Mouse (Mus musculus): ENCODE data around the gene Esr2. TPM values are rescaled to one million over a fixed set of nuclear protein-coding genes. Genes with fewer than 3 reads are reported as not detected.
"Not testable (repeated sequence)": the region's sequence is repeated elsewhere in the genome, so short reads cannot be mapped to it uniquely, and the experiment has no call there.

Esr2 gene
- polyA plus RNA-seq (2015; fragmentation: Nextera tagmentation; extraction: Ambion mirVana): 0.28 and 0.46 TPM in 2 replicates

- H3K9ac ChIP-seq (ENCODE audit: low read length): peak within 1 kb of the TSS; percentile 59
- no peaks in the 10 kb centered on the region for H3K27me3 ChIP-seq (ENCODE audit: control insufficient read depth, insufficient read depth, low read depth, low read length)
- H3K9me3 ChIP-seq (ENCODE audit: control insufficient read depth, low read length): no peaks in the 10 kb centered on the region
- no peak within 1 kb of the TSS for H3K27ac ChIP-seq (ENCODE audit: low read length)
- H3K4me2 ChIP-seq (ENCODE audit: low read depth, low read length): peak within 1 kb of the TSS; percentile 98
- peaks cover 2% of the 10 kb centered on the region for H3K4me1 ChIP-seq (replicated peaks; ENCODE audit: control insufficient read depth, insufficient read depth, low read length)
- WGBS: under 1% methylated on average over 39 of the region's 39 CpGs
- ATAC-seq (ENCODE audit: low read depth): peak; percentile 83
- no peaks in the 10 kb centered on the region for H3K36me3 ChIP-seq (ENCODE audit: control insufficient read depth, insufficient read depth, low read length)
- H3K4me3 ChIP-seq (ENCODE audit: low read length): peak within 1 kb of the TSS; percentile 57
Measured at GRCm38 (mm10) chr12:76177000-76177863, at the start of gene Esr2. Esr2 (minus strand) TSS chr12:76177259.

DNA sequence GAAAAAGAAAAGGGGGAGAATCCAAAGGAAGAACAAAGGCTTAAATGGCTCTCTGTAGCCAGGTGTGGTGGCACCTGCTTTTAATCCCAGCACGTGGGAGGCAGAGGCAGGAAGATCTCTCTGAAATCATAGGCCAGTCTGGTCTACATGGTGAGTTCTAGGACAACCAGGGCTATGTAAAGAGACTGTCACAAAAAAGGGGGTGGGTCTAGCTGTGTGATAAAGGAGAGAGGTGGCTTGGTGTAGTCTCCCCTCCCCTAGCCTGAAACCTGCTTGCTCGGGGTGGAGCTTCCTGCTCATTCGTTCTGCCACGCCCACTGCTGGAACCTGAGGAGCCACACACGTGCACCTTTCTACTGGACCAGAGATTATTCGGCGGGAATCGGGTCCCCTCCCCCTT, 45.0 kb upstream of the Esr2 start:
- not testable (repeated sequence) for H3K4me1 ChIP-seq (replicated peaks; ENCODE audit: control insufficient read depth, insufficient read depth, low read length); ATAC-seq (ENCODE audit: low read depth); H3K4me2 ChIP-seq (ENCODE audit: low read depth, low read length); H3K9me3 ChIP-seq (ENCODE audit: control insufficient read depth, low read length); H3K27me3 ChIP-seq (ENCODE audit: control insufficient read depth, insufficient read depth, low read depth, low read length); H3K36me3 ChIP-seq (ENCODE audit: control insufficient read depth, insufficient read depth, low read length); H3K27ac ChIP-seq (ENCODE audit: low read length); H3K4me3 ChIP-seq (ENCODE audit: low read length); H3K9ac ChIP-seq (ENCODE audit: low read length)
- 74% methylated on average over 2 of the region's 8 CpGs for WGBS

DNA sequence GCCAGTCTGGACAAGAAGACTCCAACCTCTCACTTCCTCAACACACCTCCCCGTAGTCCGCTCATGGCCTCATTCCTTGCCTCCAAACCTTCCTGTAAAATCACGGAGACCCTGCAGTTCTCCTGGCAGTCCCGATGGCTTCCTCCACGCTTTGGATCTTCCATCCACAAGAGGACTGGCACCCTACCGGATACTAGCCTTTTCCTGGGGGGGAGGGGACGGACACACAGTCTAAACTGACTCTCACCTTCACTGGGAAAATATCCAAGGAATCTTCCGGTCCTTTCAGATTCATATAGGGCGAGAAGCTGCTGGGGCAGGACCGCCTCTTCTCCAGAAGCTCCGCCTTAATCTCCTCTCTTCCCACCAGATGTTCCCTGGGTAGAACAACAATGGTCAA, 39.7 kb upstream of the Esr2 start:
- no peaks in the 10 kb centered on the region for H3K27me3 ChIP-seq (ENCODE audit: control insufficient read depth, insufficient read depth, low read depth, low read length)
- H3K9ac ChIP-seq (ENCODE audit: low read length): no peak overlapping the region
- H3K27ac ChIP-seq (ENCODE audit: low read length): no peak overlapping the region
- no peak overlapping the region for H3K4me3 ChIP-seq (ENCODE audit: low read length)
- H3K4me1 ChIP-seq (replicated peaks; ENCODE audit: control insufficient read depth, insufficient read depth, low read length): no peaks in the 10 kb centered on the region
- WGBS: 60% methylated on average over 11 of the region's 11 CpGs
- H3K9me3 ChIP-seq (ENCODE audit: control insufficient read depth, low read length): no peaks in the 10 kb centered on the region
- peak; percentile 34; the same call in 1 of the 2 replicates for ATAC-seq (ENCODE audit: low read depth)
- 0 out of 2 replicates have a peak overlapping the region, but pooled peaks have one; percentile 4 for H3K4me2 ChIP-seq (ENCODE audit: low read depth, low read length)
- H3K36me3 ChIP-seq (ENCODE audit: control insufficient read depth, insufficient read depth, low read length): no peaks in the 10 kb centered on the region

DNA sequence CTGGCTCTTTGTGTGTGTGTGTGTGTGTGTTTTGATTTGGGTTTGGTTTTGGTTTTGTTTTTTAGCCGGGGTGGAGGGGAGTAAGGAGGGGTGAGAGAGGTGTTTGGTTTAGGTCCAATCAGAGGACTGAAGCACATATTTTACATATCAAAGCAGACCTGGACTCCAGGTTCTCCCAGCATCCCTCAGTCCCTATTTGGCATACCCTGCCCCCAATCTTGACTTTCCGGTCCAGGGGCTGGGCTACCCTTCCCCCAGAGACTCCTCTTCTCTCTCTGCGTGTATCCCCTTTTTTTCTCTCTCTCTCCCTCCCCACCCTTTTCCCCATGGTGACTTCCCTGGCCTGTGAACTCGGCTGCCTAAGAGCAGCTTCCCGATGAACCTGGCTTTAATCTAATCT, 38.1 kb upstream of the Esr2 start:
- no peak overlapping the region for H3K9ac ChIP-seq (ENCODE audit: low read length)
- 21% methylated on average over 5 of the region's 5 CpGs for WGBS
- no peaks in the 10 kb centered on the region for H3K36me3 ChIP-seq (ENCODE audit: control insufficient read depth, insufficient read depth, low read length)
- no peak for ATAC-seq (ENCODE audit: low read depth)
- H3K4me1 ChIP-seq (replicated peaks; ENCODE audit: control insufficient read depth, insufficient read depth, low read length): no peaks in the 10 kb centered on the region
- no peak overlapping the region for H3K4me2 ChIP-seq (ENCODE audit: low read depth, low read length)
- H3K4me3 ChIP-seq (ENCODE audit: low read length): no peak overlapping the region
- H3K27me3 ChIP-seq (ENCODE audit: control insufficient read depth, insufficient read depth, low read depth, low read length): no peaks in the 10 kb centered on the region
- H3K9me3 ChIP-seq (ENCODE audit: control insufficient read depth, low read length): no peaks in the 10 kb centered on the region
- H3K27ac ChIP-seq (ENCODE audit: low read length): no peak overlapping the region

DNA sequence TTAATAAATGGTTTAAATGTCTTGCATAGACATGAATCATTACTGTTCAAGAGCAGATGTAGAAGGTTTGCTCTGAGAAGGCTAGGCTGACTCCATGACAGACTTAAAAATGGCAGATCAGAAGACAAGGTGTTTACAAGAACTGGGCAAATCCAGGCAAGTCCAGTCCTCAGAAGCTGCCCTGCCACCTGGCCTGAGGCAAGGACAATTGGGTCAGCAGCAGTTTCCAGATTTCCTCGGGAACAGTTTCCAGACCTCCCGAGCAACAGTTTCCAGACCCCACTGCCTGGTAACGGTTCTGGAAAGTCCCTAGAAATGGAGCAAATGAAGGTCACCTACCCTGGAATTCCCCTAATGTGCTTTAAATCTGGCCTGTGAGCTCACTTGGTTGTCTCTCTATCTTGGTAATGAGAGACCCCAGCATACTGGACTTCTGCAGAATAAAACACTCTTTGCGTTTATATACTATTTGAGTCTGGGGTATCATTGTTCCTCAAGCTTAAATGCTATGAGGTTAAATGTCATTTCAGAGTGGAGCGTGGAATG, 32.4 kb upstream of the Esr2 start:
- Histone ChIP-seq H3K4me1 (replicated peaks; ENCODE audit: control insufficient read depth, insufficient read depth, low read length) (no peaks in the 10 kb centered on the region), H3K9ac (ENCODE audit: low read length) (no peak overlapping the region), H3K9me3 (ENCODE audit: control insufficient read depth, low read length) (no peaks in the 10 kb centered on the region; the same call in 1 of the 2 replicates), H3K4me3 (ENCODE audit: low read length) (no peak overlapping the region), H3K4me2 (ENCODE audit: low read depth, low read length) (no peak overlapping the region), H3K27ac (ENCODE audit: low read length) (no peak overlapping the region), H3K27me3 (ENCODE audit: control insufficient read depth, insufficient read depth, low read depth, low read length) (no peaks in the 10 kb centered on the region), H3K36me3 (ENCODE audit: control insufficient read depth, insufficient read depth, low read length) (no peaks in the 10 kb centered on the region)
- WGBS: 86% methylated on average over 5 of the region's 5 CpGs
- no peak for ATAC-seq (ENCODE audit: low read depth)

DNA sequence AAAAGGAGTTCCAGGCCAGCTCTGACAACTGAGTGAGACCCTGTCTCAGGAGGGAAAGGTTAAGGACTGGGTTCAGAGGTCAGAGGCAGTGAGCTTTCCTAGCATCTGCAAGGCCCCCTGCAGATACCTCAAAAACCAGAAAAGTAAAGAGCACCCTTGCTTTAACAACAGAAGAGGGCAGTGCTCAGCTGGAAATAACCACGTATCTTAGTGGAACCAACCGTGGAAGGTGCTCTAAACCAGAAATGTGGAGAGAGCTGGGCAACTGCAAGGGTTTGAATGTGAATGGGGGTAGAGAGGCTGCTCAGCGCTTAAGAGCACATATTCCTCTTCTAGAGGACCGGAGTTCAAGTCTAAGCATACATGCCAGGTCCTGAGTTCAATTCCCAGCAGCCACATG, 23.3 kb upstream of the Esr2 start:
- H3K4me3 ChIP-seq (ENCODE audit: low read length): no peak overlapping the region
- H3K36me3 ChIP-seq (ENCODE audit: control insufficient read depth, insufficient read depth, low read length): no peaks in the 10 kb centered on the region
- H3K9ac ChIP-seq (ENCODE audit: low read length): no peak overlapping the region
- whole genome bisulfite sequencing: 67% methylated on average over 4 of the region's 4 CpGs
- H3K9me3 ChIP-seq (ENCODE audit: control insufficient read depth, low read length): no peaks in the 10 kb centered on the region
- H3K4me1 ChIP-seq (replicated peaks; ENCODE audit: control insufficient read depth, insufficient read depth, low read length): peaks cover 6% of the 10 kb centered on the region
- no peak overlapping the region for H3K27ac ChIP-seq (ENCODE audit: low read length)
- no peak overlapping the region for H3K4me2 ChIP-seq (ENCODE audit: low read depth, low read length)
- H3K27me3 ChIP-seq (ENCODE audit: control insufficient read depth, insufficient read depth, low read depth, low read length): no peaks in the 10 kb centered on the region
- no peak for ATAC-seq (ENCODE audit: low read depth)

DNA sequence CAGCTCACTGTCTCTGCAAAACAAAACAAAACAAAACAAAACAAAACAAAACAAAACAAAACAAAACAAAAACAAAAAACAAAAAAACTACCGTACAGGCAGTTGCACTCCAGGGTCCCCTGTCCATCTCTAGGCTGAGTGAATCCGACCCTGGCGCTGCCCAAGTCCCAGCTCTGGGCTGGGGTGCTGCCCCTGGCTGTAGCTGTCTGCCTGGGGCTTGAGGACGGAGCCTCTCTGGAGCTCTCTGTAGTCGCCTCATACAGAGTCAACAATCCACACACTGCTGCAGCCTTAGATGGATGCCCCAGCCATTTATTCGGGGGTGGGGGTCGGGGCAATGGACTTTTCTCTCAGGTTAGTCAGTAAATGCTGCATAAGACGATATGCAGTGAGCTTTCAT, 20.0 kb upstream of the Esr2 start:
- WGBS: 46% methylated on average over 8 of the region's 8 CpGs
- Histone ChIP-seq H3K9ac (ENCODE audit: low read length) (peak overlapping the region; percentile 56; the same call in 1 of the 2 replicates), H3K27me3 (ENCODE audit: control insufficient read depth, insufficient read depth, low read depth, low read length) (no peaks in the 10 kb centered on the region), H3K9me3 (ENCODE audit: control insufficient read depth, low read length) (no peaks in the 10 kb centered on the region), H3K4me2 (ENCODE audit: low read depth, low read length) (peak overlapping the region; percentile 97), H3K4me1 (replicated peaks; ENCODE audit: control insufficient read depth, insufficient read depth, low read length) (peaks cover 6% of the 10 kb centered on the region), H3K36me3 (ENCODE audit: control insufficient read depth, insufficient read depth, low read length) (no peaks in the 10 kb centered on the region), H3K4me3 (ENCODE audit: low read length) (peak overlapping the region; percentile 32), H3K27ac (ENCODE audit: low read length) (no peak overlapping the region)
- peak; percentile 34; the same call in 1 of the 2 replicates for ATAC-seq (ENCODE audit: low read depth)

- peaks cover 6% of the 10 kb centered on the region for H3K4me1 ChIP-seq (replicated peaks; ENCODE audit: control insufficient read depth, insufficient read depth, low read length)
- no peaks in the 10 kb centered on the region for H3K9me3 ChIP-seq (ENCODE audit: control insufficient read depth, low read length)
- H3K4me3 ChIP-seq (ENCODE audit: low read length): peak overlapping the region; percentile 49
- ATAC-seq (ENCODE audit: low read depth): peak; percentile 68
- H3K36me3 ChIP-seq (ENCODE audit: control insufficient read depth, insufficient read depth, low read length): no peaks in the 10 kb centered on the region
- peak overlapping the region; percentile 56 for H3K9ac ChIP-seq (ENCODE audit: low read length)
- peak overlapping the region; percentile 97 for H3K4me2 ChIP-seq (ENCODE audit: low read depth, low read length)
- no peaks in the 10 kb centered on the region for H3K27me3 ChIP-seq (ENCODE audit: control insufficient read depth, insufficient read depth, low read depth, low read length)
- 8% methylated on average over 6 of the region's 6 CpGs for WGBS
- H3K27ac ChIP-seq (ENCODE audit: low read length): peak overlapping the region; percentile 83; the same call in 1 of the 2 replicates
Measured at GRCm38 (mm10) chr12:76196709-76197054, 19.6 kb upstream of the Esr2 start.

GRCm38 (mm10) chr12:76195912-76196708, 19.1 kb upstream of the Esr2 start:
- peak overlapping the region; percentile 97 for H3K4me2 ChIP-seq (ENCODE audit: low read depth, low read length)
- H3K4me1 ChIP-seq (replicated peaks; ENCODE audit: control insufficient read depth, insufficient read depth, low read length): peaks cover 6% of the 10 kb centered on the region
- no peaks in the 10 kb centered on the region for H3K36me3 ChIP-seq (ENCODE audit: control insufficient read depth, insufficient read depth, low read length)
- H3K9ac ChIP-seq (ENCODE audit: low read length): peak overlapping the region; percentile 65
- under 1% methylated on average over 22 of the region's 22 CpGs for WGBS
- no peaks in the 10 kb centered on the region for H3K9me3 ChIP-seq (ENCODE audit: control insufficient read depth, low read length)
- H3K27me3 ChIP-seq (ENCODE audit: control insufficient read depth, insufficient read depth, low read depth, low read length): no peaks in the 10 kb centered on the region
- ATAC-seq (ENCODE audit: low read depth): peak; percentile 89
- peak overlapping the region; percentile 49 for H3K4me3 ChIP-seq (ENCODE audit: low read length)
- peak overlapping the region; percentile 83 for H3K27ac ChIP-seq (ENCODE audit: low read length)

Data from lung, embryonic 16.5 days (tissue).